Mouse (Mus musculus) cortical plate, adult 2 months (tissue): ENCODE data around the gene Fbxw8. TPM values are rescaled to one million over a fixed set of nuclear protein-coding genes. Genes with fewer than 3 reads are reported as not detected.

Experiments
- H3K27ac ChIP-seq: fragments of 200-500 bp; 2 replicates; pipeline ENCODE4 v1.5.1; 2012; ENCODE audit warnings: low read length, control low read depth, inconsistent platforms; ENCODE audit not compliant: insufficient read depth
- H3K4me1 ChIP-seq: fragments of 200-500 bp; 2 replicates; pipeline ENCODE4 v1.6.1; 2011; ENCODE audit warnings: low read length; ENCODE audit not compliant: control insufficient read depth, insufficient read depth
- H3K4me3 ChIP-seq: fragments of 200-500 bp; 2 replicates; pipeline ENCODE4 v1.5.1; 2011; ENCODE audit warnings: mild to moderate bottlenecking, low read length, control low read depth; ENCODE audit not compliant: insufficient read depth
- CTCF ChIP-seq: fragments of 200-500 bp; IDR thresholded peaks from 2 replicates; pipeline ENCODE4 v1.5.1; 2011; ENCODE audit warnings: mild to moderate bottlenecking, control low read depth, low read length; ENCODE audit not compliant: insufficient read depth; ENCODE audit errors: extremely low read depth
- POLR2A ChIP-seq: fragments of 200-500 bp; IDR thresholded peaks from 2 replicates; pipeline ENCODE4 v1.6.1; 2011; ENCODE audit warnings: mild to moderate bottlenecking, low read length, control low read depth; ENCODE audit not compliant: insufficient read depth; ENCODE audit errors: extremely low read depth
- polyA plus RNA-seq: library from polyadenylated mRNA; depleted of rRNA; stranded (reverse); fragments of >200 nt; gene quantifications from 2 replicates; pipeline ENCODE4 v1.2.3, GENCODE M21; 2012

The Fbxw8 gene
- polyA plus RNA-seq, 1 experiment: 31.8 TPM

DNA sequence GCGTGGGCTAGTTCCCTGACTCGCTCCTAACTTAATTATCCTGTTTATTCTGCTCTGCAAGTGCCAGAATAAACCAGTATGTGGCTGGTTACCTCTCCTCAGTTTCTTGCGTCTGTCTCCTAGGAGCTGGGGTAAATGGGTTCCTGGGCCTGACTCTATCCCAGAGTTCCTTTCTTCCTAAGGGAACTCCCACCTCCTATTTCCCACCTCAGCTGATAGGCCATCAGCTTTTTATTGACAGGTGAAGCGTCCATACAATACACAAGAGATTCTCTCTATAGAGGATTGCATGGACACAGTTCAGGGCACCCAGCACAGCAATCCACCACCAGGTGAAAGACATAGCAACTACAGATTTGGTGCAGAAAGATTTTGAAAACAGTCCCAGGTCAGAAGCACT, 111.5 kb downstream of the Fbxw8 start:
- no peak overlapping the region for H3K27ac ChIP-seq
- TF ChIP-seq CTCF (no peak), POLR2A (no peak)
- H3K4me3 ChIP-seq: no peak overlapping the region
- peaks cover 1% of the 10 kb centered on the region; the same call in 1 of the 2 replicates for H3K4me1 ChIP-seq

GRCm38 (mm10) chr5:118042599-118042998, 112.7 kb downstream of the Fbxw8 start:
- TF ChIP-seq CTCF: no peak
- TF ChIP-seq POLR2A: no peak

DNA sequence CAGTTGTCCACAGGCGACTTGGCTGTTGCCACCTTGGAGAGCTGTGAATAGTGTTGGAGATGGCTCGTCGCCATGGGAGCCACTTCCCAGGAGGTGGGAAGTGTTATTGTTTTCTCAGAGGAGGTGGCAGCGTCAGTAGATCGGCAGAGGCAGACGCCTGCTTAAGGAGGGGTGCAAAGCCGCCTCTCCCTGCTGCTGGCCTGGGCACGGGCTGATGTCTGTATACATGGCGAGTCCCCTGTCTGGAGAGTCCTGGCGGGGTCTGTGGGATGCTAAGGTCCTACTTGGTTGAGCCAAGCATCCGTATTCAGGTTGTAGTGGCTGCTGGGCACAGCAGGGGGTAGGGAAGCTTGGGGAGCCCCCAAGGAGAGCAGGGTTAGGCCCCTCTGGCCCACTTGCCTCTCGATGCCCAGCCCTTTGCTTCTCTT, 116.0 kb downstream of the Fbxw8 start:
- no peak for TF ChIP-seq POLR2A
- no peak for TF ChIP-seq CTCF
- Histone ChIP-seq H3K4me3 (no peak overlapping the region), H3K27ac (no peak overlapping the region), H3K4me1 (peaks cover 1% of the 10 kb centered on the region; the same call in 1 of the 2 replicates)

More at GRCm38 (mm10) chr5:118042599-118042998, 112.7 kb downstream of the Fbxw8 start:
- H3K4me1 ChIP-seq: peaks cover 1% of the 10 kb centered on the region; the same call in 1 of the 2 replicates
- no peak overlapping the region for H3K4me3 ChIP-seq
- H3K27ac ChIP-seq: no peak overlapping the region

- Histone ChIP-seq H3K4me1 (peaks cover 1% of the 10 kb centered on the region; the same call in 1 of the 2 replicates), H3K4me3 (no peak overlapping the region), H3K27ac (no peak overlapping the region)
- TF ChIP-seq CTCF (no peak), POLR2A (no peak)
Measured at GRCm38 (mm10) chr5:118037798-118038484, 117.3 kb downstream of the Fbxw8 start.

GRCm38 (mm10) chr5:118036888-118037797, 118.1 kb downstream of the Fbxw8 start:
- no peak for TF ChIP-seq CTCF
- 0 out of 2 replicates have a peak, but pooled peaks have one; percentile 11 for TF ChIP-seq POLR2A
- no peak overlapping the region for H3K27ac ChIP-seq
- no peak overlapping the region for H3K4me3 ChIP-seq
- peaks cover 1% of the 10 kb centered on the region; the same call in 1 of the 2 replicates for H3K4me1 ChIP-seq

GRCm38 (mm10) chr5:118035786-118036185, 119.5 kb downstream of the Fbxw8 start:
- TF ChIP-seq POLR2A (no peak), CTCF (no peak)
- H3K4me1 ChIP-seq: peaks cover 1% of the 10 kb centered on the region; the same call in 1 of the 2 replicates
- H3K4me3 ChIP-seq: no peak overlapping the region
- no peak overlapping the region for H3K27ac ChIP-seq

DNA sequence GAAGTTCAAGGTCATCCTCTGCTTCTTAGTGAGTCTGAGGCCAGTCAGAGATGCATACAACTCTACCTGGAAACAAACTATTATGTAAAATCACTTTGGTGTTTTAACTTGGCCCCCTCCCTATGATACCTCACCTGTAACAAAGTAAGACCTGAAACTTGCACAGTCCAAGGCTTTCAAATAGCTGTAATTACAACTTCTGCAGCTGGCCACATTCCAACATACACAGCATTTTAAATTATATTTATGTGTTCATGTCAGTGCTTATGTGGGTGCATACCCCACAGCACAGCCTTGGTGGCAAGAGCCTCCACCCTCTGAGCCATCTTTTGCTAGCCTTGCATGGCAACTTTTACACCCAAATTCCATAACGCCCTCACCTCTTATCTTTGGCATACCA, 120.6 kb downstream of the Fbxw8 start:
- H3K27ac ChIP-seq: no peak overlapping the region
- no peak for TF ChIP-seq POLR2A
- TF ChIP-seq CTCF: no peak
- peaks cover 3% of the 10 kb centered on the region; the same call in 1 of the 2 replicates for H3K4me1 ChIP-seq
- H3K4me3 ChIP-seq: no peak overlapping the region

DNA sequence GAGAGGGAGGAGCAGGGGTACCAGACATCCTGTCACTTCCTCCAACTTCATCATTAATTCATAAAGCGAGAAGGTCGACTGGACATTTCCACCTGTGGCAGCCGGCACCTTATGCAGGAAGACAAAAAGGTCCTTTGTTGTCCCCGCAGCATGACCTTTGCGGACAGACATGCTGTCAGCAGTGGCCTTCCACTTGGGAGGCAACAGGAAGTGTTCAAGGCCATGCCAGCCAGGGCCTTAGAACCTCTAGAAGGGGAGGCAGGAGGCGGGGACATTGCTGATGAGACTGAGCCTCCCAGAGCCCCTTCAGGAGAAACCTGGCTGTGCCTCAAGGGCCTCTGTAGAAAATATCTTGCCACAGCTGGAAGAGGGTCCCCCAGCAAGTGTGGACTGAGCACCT, 121.5 kb downstream of the Fbxw8 start:
- H3K27ac ChIP-seq: no peak overlapping the region
- H3K4me3 ChIP-seq: no peak overlapping the region
- peaks cover 2% of the 10 kb centered on the region; the same call in 1 of the 2 replicates for H3K4me1 ChIP-seq
- TF ChIP-seq POLR2A (no peak), CTCF (no peak)

- H3K4me3 ChIP-seq: no peak overlapping the region
- no peak for TF ChIP-seq POLR2A
- peaks cover 2% of the 10 kb centered on the region; the same call in 1 of the 2 replicates for H3K4me1 ChIP-seq
- H3K27ac ChIP-seq: no peak overlapping the region
Measured at GRCm38 (mm10) chr5:118033328-118033727, 121.9 kb downstream of the Fbxw8 start.

DNA sequence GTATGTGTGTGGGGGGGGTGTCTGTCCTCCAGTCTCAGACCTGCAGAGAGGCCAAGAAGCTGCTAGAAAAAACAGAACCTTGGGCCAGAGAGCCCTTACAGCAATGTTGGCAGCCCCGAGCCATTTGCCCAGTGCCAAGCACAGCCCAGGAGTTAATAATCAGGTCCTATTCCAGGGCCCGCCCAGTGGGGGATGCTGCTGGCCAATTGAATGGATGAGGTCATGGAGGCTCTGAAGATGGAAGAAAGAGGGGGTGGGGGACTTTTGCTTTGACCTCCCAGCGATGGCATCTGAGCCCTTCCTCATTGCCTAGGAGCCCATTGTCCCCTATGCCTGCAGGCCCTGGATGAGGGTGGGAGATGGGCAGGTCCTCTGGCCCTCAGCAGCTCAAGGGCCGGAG, 123.8 kb downstream of the Fbxw8 start:
- TF ChIP-seq CTCF: no peak
- TF ChIP-seq POLR2A: no peak
- Histone ChIP-seq H3K27ac (no peak overlapping the region), H3K4me1 (peaks cover 2% of the 10 kb centered on the region; the same call in 1 of the 2 replicates), H3K4me3 (no peak overlapping the region)
